Mouse (Mus musculus) telencephalon, adult 2 months (tissue): ENCODE data around the gene Krcc1.

ENCODE experiments used
- DNase-seq: peaks from one replicate; pipeline ENCODE4 v3.0.0-alpha.2; 2011; ENCODE audit warnings: low read depth, low spot score

Gene Krcc1

DNA sequence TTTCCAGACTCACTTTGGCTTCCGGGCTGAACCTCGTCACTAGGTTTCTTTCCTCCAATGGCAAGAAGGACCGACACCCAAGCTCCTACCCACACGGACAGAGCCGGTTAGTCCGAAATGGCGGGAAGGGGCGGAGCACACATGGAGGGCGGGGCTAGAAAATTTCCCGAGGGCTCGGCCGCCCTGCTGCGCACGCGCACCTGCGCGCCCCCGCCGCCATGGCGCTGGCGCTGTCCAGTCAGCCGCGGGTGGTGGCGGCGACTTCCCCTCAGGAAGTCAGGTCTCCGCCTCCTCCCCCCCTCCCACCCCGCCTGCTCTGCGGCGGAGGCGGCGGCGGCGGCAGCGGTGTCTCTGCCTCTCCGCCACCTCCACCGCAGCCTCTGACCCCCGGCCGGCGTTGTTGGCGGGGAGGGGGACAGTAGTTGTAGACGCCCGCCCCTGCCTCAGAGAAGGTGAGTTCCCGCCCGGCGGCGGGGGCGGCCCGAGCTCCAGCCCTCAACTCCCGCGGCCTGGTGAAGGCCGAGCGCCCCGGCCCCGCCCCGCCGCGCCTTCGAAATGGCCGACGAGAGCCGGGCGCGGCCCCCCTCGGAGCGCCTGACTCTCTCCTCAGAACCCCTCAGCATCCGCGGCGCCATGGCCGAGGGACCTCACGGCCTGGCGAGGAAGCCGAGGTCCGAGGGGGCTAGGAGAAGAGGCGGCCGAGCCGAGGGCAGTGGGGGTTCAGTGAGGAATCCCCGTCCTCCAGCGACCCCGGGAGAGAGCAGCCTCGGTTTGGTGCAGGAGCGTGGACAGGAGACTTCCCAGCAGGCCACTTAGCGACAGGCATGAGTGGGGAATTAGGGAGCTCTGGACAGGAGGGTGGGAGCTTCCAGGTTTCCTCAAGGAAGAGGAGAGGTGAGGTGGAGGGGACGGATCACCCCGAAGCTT is at the start of gene Krcc1:
Gene Krcc1, plus strand, starts transcription at position 289 of the 927 bp plus-strand sequence.
- peak; percentile 96 for DNase-seq

DNA sequence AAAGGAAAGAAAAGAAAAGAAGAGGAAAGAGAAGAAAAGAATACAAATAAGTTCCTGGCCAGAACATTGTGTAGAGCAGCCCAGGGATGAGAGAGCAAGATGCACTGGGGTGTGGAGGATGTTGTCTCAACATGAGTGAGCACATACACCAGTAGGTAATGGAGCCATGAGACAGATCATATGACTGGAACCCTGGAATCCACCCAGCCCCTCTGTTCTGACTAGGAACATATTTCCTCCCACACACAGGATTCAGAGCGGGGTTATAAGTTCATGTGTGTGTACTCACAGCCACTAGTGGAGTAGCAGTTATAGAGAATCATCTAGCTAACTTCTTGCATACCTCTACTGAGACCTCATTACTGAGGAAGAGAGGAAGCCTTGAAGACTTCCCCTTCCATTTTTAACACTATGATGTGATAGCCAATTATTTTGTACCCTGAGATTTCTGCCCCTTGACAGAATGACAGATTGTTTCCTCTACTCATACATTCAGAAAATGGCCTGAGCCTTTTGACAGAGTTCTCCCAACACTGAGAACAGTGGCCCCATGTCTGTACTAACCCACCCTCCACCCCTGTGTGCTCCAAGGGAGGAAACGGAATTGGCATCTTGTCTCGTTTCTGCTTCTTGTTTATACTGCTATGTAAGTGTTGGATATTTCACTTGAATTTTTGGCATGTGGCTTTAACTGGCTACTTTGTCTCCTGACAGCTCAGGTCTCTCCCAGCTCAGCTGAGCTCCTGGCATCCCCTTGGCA is 47.1 kb upstream of the Krcc1 start:
- DNase-seq, result no peak

DNA sequence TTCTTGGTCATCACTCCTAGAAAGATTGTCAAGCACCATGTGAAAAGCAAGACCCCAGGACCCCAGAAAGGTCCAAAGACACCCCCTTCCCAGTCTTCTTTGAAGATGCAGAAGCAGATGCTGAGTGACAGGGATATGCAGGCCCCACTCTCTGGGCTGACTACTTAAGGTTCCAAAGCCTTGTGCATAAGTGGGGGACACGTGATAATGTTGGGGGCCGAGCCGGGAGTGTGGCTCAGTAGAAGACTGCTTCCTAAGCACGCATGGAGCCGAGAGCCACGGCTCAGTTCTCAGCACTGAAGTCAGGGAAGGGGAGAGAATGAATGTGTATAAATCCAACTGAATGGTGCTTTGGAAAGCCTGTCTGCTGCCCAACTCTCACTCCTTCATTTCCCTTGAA is 44.9 kb upstream of the Krcc1 start:
- no peak for DNase-seq

DNA sequence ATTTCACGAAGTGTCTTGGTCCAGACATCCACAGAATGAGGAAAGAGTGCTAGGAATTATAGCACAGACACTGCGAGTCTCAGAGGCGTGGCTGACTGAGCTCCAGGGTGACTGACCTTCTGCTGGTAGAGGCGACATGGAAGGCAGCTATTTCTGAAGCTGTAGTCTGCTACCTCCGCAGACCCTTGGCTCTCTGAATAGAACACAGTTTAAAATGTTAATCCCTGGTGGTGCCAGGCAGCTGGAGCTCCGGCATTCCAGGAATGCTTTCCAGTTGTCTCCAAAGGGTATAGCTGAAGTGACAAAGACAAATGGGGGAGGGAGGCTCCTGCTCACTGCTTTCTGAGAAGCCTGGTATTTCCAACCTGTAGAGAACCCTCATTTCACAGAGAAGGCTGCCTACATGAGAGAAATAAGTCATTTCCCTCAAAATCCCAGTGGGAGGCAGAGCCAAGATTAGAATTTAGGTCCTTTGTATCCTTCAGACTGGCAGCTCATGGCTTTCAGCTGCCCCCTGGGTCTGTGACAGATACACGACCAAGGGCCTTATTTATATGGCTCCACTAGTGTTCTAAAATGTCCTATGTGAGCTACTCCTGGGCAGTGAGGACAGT is 44.2 kb upstream of the Krcc1 start:
- no peak for DNase-seq

DNA sequence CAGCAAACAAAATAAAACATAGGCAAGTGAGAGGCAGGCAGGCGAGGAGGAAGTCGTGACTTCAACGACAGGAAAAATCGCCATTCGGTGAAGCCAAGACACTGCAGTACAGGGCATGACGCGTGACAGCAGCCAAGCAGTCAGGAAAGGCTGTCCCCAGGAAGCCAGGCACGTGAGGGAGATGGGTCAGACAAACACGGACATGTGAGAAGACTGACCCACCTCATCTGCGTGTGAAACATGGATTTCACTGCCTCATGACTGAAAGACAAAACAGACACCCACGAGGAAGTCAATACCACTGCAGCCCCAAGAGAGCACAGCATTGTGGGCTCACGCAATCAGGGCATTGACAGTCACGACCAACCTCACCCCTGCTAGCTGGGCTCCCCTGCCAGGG is 36.4 kb upstream of the Krcc1 start:
- no peak for DNase-seq

DNA sequence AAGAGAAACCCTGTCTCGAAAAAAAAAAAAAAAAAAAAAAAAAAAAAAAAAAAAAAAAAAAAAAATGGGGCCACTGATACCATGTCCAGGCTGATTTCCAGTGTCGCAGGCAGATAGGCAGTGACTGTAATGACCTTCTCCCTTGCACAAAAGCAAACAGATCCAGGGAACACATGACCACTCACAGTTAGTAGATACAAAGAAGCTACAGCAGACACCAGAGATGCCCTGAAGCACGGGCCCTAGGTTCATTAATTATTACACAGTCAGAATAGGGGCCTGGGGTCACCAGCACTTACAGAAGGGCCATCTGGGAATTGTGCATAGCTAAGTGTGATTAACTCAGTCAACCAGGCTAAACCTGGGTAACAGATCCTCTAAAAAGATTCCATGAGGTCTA is 35.5 kb upstream of the Krcc1 start:
- DNase-seq, result no peak

GRCm38 (mm10) chr6:71236506-71236905 is 35.0 kb upstream of the Krcc1 start:
- no peak for DNase-seq

GRCm38 (mm10) chr6:71237031-71237431 is 34.4 kb upstream of the Krcc1 start:
- DNase-seq, result no peak

GRCm38 (mm10) chr6:71239069-71239750 is 32.3 kb upstream of the Krcc1 start:
- DNase-seq, result no peak

DNA sequence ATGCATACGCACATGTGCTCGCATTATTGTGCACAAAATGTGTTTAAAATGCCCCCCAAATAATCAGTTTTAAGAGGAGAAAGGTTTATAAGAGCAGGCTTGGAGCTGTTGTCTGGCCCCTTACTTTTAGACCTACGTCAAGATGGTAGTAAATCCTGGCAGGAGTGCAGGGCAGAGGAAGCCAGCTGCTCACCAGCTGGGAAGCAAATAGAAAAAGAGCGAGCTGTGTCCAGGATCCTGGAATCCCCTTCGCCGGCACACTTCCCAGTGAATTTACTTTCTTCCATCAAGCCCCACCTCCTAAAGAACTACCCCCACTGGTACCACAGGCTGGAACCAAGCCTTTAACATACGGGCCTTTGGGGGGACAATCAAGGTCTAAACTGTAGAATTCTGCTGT is 30.6 kb upstream of the Krcc1 start:
- no peak for DNase-seq

GRCm38 (mm10) chr6:71242811-71243210 is 28.7 kb upstream of the Krcc1 start:
- no peak for DNase-seq

DNA sequence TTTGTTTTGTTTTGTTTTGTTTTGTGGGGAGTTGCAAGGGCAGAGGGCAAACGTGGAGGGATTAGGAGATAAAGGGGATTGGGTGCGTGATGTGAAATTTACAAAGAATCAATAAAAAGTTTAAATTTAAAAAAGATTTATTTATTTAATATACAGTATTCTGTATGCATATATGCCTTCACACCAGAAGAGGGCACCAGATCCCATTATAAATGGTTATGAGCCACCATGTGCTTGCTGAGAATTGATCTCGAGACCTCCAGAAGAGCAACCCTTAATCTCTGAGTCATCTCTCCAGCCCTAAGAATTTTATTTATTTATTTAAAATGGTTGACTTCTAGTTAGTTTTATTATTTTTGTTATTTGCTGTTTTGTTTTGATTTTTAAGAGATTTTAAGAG is 28.2 kb upstream of the Krcc1 start:
- DNase-seq, result no peak

DNA sequence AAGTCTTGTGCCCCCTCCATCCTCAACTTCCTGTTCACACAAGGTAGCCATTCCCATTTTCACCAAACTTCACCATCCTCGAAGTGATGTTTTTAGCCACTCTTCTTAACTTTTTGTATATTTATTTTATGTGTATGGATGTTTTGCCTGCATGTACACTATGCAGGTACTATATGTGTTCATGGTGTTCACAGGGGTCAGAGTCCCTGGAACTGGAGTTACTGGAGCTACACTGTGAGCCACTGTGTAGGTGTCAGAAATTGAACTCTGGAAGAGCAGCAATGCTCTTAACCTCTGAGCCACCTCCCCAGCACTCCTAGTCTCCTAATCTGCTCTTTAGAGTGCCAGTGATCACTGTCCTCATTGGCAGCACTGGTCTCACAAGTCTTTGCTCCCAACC is 23.1 kb upstream of the Krcc1 start:
- DNase-seq, result no peak

GRCm38 (mm10) chr6:71249615-71250014 is 21.9 kb upstream of the Krcc1 start:
- no peak for DNase-seq

- DNase-seq, result no peak
These were observed 20.5 kb upstream of the Krcc1 start for GRCm38 (mm10) chr6:71250951-71251350.

GRCm38 (mm10) chr6:71254456-71254855 is 17.0 kb upstream of the Krcc1 start:
- no peak for DNase-seq

- no peak for DNase-seq
These were observed 15.3 kb upstream of the Krcc1 start for GRCm38 (mm10) chr6:71256166-71256565.

- peak; percentile 9 for DNase-seq
These were observed 14.1 kb upstream of the Krcc1 start for GRCm38 (mm10) chr6:71257375-71257774.

DNA sequence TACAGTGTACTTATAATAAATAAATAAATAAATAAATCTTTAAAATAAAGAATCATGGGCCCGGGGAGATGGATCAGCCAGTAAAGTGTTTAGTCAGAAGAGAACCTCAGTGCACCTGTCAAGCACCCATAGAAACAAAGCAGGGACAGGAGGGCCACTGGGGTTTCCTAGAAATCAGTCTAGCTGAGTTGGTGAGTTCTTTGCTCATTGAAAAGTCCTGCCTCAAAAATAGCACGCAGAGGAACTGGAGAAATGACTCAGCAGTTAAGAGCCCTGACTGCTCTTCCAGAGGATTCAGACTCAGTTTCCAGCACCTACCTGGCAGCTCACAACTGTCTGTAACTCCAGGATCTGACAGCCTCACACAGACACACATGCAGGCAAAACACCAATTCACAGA is 12.9 kb upstream of the Krcc1 start:
- DNase-seq, result no peak

DNA sequence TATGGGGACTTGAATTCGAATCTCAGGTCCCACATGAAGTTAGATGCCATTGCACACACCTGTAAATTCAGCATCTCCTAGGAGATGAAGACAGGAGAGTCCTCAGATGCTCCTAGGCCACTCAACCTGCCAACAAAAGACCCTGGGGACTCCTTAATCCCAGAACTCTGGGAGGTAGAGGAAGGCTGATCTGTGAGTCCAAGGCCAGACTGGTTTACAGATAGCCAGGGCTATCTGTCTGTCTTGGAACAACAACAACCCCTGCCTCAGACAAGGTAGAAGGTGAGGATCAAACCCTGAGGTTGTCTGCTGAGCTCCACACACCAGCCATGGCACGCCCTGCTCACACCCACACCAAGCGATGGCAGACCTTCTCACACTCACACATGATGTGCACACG is 12.3 kb upstream of the Krcc1 start:
- DNase-seq, result no peak

- DNase-seq, result no peak
These were observed 11.3 kb upstream of the Krcc1 start for GRCm38 (mm10) chr6:71260051-71260640.
